Mouse (Mus musculus): ENCODE results near the gene Lrrc26.
"Not testable (repeated sequence)": the region's sequence is repeated elsewhere in the genome, so short reads cannot be mapped to it uniquely, and the experiment has no call there.

Gene Lrrc26

DNA sequence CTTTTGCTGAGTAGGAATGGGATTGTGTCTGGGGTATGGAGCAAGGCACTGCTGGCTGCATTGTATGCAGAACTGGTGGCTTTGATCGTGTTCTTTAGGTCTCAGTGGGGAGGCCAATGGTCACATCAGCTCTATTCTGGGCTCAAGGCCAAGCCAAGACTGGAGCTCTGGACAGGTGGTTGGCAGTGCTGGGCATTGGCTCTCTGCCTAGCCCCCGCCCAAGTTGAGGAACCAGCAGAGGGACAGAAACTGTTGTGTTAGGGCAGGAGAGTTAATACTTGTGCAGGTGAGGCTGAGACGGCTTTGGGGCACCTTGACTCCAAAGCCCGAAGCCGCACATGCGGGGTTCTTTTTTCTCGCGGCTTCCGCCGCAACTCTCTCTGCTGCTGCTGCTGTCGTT lies at the start of gene Lrrc26:
Gene Lrrc26 (plus strand): TSS at position 265 of the 400 bp plus-strand sequence.
- no peak for DNase-seq (ENCODE audit: low spot score)

DNA sequence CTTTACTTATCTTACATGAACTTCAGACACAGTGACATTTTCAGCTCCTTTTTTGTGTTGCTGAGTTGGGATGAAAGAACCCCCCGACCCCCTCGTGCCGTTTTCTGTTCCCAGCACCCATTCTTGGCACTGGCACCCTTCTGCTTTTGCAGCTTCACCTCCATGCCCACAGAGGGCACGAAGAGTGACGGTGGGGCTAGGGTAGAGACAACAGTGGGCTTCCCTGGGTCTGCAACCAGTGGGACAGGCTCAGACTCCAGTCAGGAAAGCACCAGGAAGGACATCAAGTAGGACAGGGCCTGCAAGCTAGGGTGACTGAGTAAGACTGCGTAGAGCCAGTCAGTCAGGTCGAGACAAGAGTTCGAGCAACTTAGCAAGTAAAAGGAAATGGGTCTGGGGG lies 49.4 kb upstream of the Lrrc26 start:
- DNase-seq (ENCODE audit: low spot score), result no peak

DNA sequence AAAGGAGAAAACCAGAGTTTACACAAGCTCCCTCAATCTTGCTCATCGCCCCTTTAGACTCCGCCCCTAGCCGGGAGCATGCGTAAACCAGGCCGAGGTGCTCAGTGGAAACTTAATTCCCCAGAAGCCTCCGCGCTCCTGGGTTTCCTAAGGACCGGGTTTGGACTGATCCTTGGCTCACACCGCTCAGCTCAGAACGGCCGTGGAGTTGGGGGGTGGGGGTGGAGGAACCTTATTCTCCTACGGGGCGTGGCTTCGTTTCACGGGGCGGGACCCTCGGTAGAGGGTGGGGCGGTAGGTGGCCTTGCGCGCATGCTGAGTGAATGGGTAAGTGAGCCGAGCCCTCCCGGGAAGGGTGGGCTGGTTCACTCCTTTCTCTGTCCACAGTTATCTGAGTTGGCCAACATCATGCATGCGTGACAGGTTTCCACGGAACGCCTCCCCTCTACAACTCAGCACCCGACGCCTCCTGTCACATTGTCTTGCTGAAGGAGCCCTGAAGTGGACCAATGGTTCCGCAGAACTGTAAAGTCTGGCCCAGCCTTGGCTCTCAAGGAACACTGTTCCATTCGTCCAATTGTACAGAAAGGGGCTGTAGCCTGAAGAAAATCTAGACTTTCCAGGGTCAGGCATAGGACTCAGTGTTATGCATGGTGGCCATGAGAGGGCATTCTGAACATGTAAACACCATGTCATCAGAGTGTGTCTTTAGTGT lies 48.8 kb upstream of the Lrrc26 start:
- no peak for DNase-seq (ENCODE audit: low spot score)

DNA sequence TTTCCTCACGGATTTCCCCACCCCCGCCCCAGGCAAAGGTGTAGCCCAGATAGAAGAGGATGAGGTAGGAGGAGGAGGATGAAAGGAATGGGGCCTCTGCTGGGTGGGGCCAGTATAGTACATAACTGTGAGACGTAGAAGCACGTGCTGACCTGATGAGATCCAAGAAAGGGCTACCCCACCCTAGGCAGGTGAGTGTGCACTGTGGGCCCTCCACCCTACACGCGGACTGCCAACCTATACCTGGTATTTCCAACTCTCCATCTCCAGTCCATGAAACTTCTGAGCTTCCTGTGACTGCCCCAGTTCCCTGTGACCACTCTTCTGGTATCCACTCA lies 48.3 kb upstream of the Lrrc26 start:
- no peak for DNase-seq (ENCODE audit: low spot score)

DNA sequence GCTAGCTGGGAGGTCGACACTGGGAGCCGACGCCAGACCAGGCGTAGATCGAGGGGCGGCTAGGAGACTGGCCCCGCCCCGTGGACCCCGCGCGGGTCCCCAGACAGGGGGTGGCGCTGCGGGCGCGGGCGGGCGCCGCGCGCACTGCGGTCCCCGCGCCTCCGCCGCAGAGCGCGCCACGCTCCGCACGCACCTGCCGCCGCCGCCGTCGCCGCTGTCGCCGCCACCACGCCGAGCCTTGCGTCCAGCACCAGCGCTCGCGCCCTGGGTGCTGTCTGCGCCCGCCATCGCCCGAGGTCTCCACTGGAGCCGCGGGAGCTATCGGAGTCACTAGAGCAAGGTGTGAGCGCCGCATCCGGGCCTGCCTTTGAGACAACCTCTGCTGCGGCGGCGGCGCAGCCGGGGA lies 47.6 kb upstream of the Lrrc26 start, which contains the start of the genes Rnf208 and Cysrt1:
Gene Rnf208 (plus strand): TSS at position 155 of the 406 bp plus-strand sequence.
Gene Cysrt1 (minus strand): TSS at position 352 of the 406 bp plus-strand sequence.
- DNase-seq (ENCODE audit: low spot score), result no peak

DNA sequence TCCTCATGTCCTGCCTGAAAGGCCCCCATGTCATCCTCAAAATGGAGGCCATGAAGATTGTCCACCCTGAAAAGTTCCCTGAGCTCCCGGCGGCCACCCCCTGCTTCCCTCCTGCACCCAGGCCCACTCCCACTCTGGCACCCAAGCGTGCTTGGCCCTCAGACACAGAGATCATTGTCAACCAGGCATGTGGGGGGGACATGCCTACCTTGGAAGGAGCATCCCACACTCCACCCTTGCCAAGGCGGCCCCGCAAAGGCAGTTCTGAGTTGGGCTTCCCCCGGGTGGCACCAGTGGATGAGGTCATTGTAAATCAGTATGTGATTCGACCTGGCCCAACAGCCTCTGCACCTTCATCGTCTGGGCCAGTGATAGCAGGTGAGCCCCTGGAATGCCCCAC lies 46.4 kb upstream of the Lrrc26 start:
- no peak for DNase-seq (ENCODE audit: low spot score)

DNA sequence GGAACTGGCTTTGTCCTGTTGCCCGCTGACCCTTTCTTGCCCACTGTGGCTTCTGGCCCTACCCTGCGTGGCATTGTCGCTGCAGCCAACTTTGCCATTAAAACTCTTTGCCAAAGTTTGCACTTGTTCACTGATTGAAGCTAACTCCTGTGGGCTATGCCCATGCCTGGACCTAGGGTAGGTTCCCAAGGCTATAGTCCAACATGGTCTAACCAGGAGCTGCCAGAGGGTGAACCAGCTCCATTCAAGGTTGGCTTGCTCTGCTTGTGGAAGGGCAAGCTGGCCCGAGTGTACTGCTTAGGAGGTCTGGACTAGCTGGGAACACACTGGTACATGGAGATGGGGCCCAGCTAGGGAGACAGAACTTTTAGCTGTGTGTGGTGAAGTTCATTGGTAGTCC lies 45.6 kb upstream of the Lrrc26 start:
- no peak for DNase-seq (ENCODE audit: low spot score)

DNA sequence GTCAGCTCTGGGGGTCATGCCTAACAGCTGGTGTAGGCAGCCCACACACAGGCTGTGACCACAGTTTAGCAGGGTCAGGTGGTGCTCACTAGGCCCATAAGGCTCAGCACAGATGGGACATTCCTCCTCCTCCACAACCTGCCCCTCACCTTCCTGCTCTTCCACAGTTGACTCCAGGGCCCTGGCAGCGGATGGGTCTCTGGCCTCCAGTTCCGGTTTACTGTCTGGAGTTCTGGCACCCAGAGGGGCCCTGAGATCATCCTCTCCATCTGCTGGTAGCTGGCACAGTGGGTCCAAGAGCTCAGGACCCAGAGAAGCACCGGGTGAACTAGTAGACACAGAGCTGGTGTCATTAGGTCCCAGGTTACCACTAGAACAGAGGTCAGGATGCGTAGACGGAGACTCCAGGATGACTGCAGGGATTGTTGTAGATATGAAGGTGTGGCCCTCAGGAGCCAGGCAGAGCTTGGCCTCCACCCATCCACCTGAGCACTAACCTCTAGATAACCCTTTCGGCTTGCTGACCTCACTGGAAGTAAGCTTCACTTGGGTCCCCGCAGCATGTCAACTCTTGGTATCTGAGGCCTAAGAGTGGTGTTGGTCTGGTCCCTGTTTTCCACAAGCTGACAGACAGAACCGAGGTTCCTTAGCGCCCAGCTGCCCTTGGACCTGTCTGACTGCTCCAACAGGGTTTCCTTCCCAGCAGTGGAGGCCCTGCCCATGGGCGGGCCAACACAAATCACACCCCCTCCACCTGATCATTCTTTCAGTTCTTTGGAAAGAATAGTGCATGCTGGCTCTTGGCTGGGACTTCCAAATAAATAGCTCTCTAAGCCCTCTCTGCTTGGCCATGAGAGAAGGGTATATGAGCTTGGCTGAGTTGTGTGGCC lies 43.3 kb upstream of the Lrrc26 start, which contains the start of gene AL732309.1:
Gene AL732309.1 (minus strand): TSS at position 681 of the 890 bp plus-strand sequence.
- no peak for DNase-seq (ENCODE audit: low spot score)

DNA sequence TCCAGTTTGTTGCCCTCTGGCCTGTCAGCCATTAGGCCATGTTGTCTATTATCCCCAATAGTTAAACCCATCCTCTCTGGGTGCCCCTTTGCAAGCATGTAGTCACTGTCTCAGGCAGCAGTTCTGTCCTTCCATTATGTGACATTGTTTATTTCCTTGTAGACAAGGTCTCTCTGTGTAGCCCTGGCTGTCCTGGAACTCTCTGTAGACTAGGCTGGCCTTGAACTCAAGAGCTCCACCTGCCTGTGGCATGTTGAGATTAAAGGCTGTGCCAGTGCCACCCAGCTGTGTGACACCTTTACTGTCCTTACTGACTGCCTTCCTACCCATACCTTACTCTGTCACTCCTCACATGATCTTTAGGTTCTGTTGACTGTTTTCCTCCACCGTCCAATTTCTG lies 37.4 kb upstream of the Lrrc26 start:
- DNase-seq (ENCODE audit: low spot score), result no peak

DNA sequence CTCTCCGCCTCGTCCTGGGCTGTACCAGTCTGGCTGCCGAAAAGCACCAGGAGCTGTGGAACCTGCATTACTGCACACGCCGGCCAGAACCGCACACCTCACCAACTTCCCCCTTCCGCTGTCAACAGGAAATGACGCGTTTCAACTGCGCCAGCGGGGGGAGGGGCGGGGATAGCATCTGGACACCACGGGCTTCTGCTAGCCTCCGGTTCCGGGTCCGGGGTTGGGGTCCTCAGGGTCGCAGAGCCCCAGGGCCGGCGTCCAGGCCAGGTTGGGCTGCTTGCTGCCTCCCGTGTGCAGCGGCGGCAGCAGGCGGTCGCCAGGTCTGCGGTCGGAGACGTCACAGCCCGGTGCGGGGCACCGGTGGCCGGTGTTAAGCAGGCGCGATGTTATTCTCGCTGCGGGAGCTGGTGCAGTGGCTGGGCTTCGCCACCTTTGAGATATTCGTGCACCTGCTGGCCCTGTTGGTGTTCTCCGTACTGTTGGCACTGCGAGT lies 34.4 kb upstream of the Lrrc26 start, which contains the start of gene Tmem203:
Gene Tmem203 (plus strand): TSS at position 156 of the 496 bp plus-strand sequence.
- no peak for DNase-seq (ENCODE audit: low spot score)

DNA sequence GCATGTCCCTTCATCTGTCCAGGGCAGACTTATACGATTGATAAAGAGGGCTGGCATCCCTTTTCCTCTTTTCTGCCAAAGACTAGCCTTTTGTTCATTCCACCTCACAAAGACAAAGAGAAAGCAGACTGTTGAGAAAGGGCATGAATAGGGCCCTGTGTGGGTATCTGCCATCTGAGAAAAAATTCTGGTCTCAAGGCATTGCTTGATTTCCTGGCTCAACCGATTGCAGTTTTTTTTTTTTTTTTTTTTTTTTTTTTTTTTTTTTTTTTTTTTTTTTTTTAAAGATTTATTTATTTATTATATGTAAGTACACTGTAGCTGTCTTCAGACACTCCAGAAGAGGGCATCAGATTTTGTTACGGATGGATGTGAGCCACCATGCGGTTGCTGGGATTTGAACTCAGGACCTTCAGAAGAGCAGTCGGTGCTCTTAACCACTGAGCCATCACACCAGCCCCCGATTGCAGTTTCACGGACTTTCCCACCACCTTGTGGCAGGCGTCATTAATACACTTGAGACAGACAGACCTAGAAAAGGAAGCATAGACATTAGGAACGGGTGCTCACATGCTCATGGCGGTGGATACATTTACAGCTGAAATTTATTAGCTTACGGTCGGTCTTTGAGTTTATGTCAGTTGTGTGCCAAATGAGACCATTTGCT lies 33.1 kb upstream of the Lrrc26 start:
- not testable (repeated sequence) for DNase-seq (ENCODE audit: low spot score)

DNA sequence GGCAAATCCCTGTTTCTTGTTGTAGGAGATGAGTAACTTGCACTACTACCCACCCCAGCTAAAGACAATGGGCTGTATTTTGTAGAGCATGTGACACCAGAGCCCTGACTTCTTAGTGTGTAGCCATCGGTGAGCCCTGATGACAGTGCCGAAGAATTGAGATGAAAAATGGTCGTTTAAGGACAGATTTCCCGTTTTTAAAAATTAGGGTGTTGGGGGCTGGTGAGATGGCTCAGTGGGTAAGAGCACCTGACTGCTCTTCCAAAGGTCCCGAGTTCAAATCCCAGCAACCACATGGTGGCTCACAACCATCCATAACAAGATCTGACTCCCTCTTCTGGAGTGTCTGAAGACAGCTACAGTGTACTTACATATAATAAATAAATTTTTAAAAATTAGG lies 32.5 kb upstream of the Lrrc26 start:
- not testable (repeated sequence) for DNase-seq (ENCODE audit: low spot score)

DNA sequence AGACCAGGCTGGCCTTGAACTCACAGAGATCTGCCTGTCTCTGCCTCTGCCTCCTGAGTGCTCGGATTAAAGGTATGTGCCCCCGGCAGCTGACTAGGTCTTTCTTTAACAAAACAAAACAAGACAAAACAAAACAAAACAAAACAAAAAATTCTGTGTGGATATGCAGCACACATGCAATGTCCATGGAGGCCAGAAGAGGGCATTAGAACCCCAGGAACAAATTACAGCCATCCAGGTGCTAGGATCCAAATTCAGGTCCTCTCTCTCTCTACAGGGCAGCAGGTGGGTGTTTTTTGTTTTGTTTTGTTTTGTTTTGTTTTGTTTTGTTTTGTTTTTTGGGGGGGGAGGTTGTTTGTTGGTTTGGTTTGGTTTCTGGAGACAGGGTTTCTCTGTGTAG lies 30.8 kb upstream of the Lrrc26 start:
- DNase-seq (ENCODE audit: low spot score), result no peak

DNA sequence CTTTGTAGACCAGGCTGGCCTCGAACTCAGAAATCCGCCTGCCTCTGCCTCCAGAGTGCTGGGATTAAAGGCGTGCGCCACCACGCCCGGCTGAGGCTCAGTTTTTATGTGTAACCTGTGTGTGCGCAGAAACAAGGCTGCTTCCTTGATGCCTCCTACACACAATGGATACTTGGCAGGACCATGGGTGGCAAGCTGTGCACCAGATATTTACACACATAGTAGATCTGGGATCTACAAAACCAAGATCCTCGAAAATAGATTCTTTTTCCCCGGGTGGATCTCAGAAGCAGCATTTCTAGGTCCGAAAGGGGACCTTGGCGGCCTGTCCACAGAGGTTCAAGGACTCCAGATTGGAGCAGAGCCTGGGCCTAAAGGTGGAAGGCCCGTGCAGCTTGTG lies 27.8 kb upstream of the Lrrc26 start:
- no peak for DNase-seq (ENCODE audit: low spot score)

DNA sequence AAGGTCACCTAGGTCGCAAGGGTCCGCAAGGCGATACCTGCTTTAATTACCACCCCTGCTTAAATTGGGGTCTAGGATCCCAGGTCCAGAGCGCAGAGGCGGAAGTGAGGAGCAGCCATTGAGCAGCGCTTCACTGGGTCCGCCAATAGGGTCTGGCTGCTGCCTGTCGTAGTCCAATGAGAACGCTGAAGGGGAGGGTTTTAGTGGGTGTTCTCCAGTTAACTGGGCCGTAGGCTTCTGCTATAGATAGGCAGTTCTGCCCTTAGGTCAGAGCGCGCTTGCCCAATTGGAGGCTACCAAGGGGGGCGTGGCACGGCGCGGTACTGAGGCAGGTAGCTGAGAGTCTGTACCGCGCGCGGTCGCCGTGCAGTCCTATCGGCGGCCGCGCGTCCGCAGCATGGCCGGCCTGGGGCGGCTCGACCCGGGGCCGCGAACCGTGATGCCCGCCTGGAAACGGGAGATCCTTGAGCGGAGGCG lies 27.4 kb upstream of the Lrrc26 start, which contains the start of gene Tprn:
Gene Tprn (plus strand): TSS at position 328 of the 477 bp plus-strand sequence.
- peak; percentile 93 for DNase-seq (ENCODE audit: low spot score)

DNA sequence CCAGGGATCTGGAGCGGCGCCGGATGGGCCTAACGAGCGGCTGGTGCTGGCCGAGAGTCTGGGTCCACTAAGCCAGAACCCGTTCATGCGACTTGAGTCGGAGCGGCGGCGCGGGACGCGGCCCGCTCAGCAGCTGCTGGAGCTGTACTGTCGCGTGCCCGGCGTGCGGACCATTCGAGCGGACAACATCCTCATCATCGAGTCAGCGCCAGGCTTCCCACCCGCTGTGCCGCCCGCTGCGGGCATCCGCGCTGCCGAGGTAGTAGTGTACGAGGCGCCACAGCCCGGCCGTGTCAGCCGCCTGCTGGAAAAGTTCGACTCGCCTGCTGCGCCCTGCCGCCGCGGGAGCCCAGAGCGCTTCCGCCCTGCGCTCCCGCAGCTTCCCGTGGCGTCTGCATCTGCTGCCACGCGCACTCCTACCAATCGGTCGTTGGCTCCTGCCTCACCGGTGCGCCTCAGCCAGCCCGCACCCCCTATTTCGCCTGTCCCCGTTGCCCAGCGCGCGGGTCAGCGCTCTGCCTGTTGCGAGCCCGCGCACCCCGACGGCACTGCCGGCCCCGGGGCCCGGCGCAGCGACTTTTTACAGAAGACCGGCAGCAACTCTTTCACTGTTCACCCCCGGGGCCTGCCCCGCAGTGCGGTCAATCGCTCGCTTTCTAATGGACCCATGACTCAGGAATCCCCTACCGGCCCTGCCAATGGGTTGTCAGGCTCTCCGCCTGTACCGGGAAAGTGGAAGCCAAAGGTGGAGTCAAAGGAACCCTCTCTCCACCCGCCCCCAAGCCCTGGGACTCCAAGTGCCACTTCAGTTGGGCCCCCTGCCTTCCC lies 26.7 kb upstream of the Lrrc26 start:
- no peak for DNase-seq (ENCODE audit: low spot score)

DNA sequence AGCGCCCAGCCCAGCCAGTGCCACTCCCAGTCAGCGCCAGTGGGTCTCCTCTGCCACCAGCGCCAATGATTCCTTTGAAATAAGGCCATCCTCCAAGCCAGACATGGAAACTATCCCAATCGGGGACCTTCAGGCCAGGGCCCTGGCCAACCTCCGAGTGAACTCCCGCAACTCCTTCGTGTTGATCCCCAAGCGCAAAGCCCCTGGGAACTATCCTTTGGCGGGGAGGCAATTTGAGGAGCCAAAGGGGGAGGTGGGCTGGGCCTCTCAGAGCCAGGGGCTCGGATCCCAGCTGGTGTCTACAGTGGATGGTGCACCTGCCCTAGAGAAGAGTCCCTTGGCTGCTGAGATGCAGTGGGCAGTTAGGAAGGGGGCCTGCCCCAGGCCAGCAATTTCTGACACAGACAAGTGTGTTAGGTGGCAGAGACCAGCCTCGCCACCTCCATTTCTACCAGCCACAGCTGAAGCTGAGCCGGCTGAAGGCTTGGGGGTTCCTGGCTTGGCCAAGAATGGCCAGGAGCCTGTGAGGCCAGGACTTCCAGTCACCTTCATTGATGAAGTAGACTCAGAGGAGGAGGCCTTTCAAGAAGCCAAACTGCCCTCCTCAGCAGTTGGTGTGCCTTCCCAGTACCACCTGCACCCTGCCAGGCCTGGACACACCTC lies 26.0 kb upstream of the Lrrc26 start:
- no peak for DNase-seq (ENCODE audit: low spot score)

DNA sequence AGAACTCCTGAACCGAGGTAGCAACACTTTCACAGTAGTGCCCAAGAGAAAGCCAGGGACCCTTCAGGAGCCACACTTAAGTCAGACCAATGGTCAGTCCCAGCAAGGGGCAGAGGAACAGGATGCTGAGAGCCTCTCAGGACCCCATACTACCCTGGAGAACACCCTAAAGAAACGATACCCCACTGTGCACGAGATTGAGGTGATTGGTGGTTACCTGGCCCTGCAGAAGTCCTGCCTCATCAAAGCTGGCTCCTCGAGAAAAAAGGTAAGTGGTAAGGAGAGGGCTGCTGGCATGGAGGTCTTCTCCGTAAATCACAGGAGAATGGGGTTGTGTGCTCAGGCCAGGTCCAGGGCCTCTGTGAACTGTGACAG lies 25.4 kb upstream of the Lrrc26 start:
- DNase-seq (ENCODE audit: low spot score), result no peak

DNA sequence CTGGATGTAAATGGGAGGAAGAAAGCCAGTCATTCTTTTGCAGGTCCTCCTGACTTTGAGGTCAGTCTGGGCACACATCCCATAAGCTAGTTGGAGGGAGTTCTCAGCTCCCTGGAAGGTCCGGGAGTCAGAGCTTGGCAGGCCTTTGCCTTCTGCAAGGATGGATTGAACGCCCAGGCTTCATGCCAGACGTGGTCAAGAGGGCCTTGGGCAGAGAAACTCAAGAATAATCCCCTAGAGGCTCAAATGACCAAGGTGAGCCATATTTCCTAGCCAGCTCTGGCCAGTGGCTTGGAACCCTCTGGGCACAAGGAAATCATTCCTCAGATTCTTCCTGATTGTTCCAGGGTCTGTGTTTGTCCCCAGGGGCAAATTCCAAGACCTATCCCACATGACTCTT lies 24.9 kb upstream of the Lrrc26 start:
- DNase-seq (ENCODE audit: low spot score), result no peak

DNA sequence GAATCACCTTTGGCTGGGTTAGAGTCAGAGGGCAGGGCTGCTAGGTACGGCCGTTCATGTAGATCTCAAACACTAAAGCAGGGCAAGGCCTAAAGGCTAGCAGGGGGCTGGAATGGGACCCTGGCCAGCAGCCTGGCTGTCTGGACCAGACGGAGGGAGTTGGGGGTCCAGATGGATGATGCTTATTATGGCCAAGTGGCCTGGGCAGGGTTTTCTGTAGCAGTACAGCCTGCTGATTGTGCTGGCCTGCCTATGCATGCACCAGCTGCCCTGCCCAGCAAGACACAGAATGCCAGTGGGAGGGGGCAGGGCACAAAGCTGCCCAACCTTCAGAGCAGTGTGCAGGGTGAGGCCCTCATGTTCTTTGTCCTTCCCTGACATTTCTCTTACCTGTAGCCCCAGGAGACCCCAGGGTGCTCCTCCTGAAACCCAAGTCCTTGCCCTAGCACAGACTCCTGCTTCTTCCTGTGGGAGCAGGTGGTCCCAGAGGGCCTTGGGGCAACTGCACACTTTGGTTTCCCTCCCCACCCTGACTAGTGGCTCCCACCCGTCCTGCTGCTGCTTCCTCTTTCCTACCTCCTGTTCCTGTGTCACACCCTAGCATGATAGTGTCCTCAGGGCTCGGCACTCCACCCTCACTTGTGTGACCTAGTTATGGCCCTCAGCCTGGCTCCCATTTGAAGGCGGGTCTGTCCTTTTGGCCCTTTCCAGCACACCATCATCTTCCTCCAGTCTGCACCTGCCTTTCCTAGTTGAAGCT lies 23.6 kb upstream of the Lrrc26 start:
- no peak for DNase-seq (ENCODE audit: low spot score)

Data from layer of hippocampus, adult 9-10 months (tissue).